In genomic region chr13:95444824-95445223, GRCm38 (mm10) we compare ENCODE assay signal across 11 mouse cellular contexts. TPM values are rescaled to one million over a fixed set of nuclear protein-coding genes. Genes with fewer than 3 reads are reported as not detected.
A peak's percentile ranks its signal among the peaks of the same experiment; 100 is the strongest.
DNase-seq lines count a peak whose midpoint lies in the region; ATAC-seq and TF ChIP-seq lines count a peak whose summit lies in the region.
"Had no signal": no experiment of that assay in that cellular context is flagged by ENCODE, and none has a peak within 500 bp of the region (broad histone marks: within the 10 kb centered on the region; RNA-seq: fewer than 3 reads in every experiment).

Gene Crhbp (minus strand): TSS chr13:95444924.

- H3K4me3 ChIP-seq in heart, embryonic 14.5 days (ENCODE audit: control insufficient read depth in 1 of 2, insufficient read depth in 1 of 2, low read depth in 1 of 2, low read length in 2 of 2): peak within 1 kb of the TSS; percentile 41 to 44
- H3K4me3 ChIP-seq in heart, adult 2 months: no peak within 1 kb of the TSS
- peak within 1 kb of the TSS; percentile 19; the same call in 1 of the 2 replicates for H3K4me3 ChIP-seq in bone marrow macrophage, adult 2 months (ENCODE audit: insufficient read depth, low read length)
- H3K4me3 ChIP-seq in hindbrain, embryonic 15.5 days: peak within 1 kb of the TSS; percentile 44
- peak within 1 kb of the TSS; percentile 62 for H3K4me3 ChIP-seq in midbrain, embryonic 10.5 days

- no peak for TF ChIP-seq POLR2A in heart, adult 2 months (IDR thresholded peaks at IDR 0.05; ENCODE audit: insufficient read depth, low read depth, low read length)
- no peak for TF ChIP-seq POLR2A in bone marrow macrophage, adult 2 months (IDR thresholded peaks at IDR 0.05; ENCODE audit: borderline replicate concordance, low read depth, low read length)

- H3K27ac ChIP-seq in heart, embryonic 14.5 days (replicated peaks in 1 of 2; ENCODE audit: control insufficient read depth in 1 of 2, insufficient read depth in 1 of 2, low read depth in 2 of 2, low read length in 2 of 2): no peak within 1 kb of the TSS
- no peak within 1 kb of the TSS for H3K27ac ChIP-seq in heart, adult 2 months
- no peak within 1 kb of the TSS for H3K27ac ChIP-seq in bone marrow macrophage, adult 2 months (ENCODE audit: insufficient read depth, low read depth, low read length)
- no peak within 1 kb of the TSS for H3K27ac ChIP-seq in hindbrain, embryonic 15.5 days (replicated peaks)
- H3K27ac ChIP-seq in midbrain, embryonic 10.5 days (replicated peaks): peak within 1 kb of the TSS; percentile 63
- H3K27ac ChIP-seq: macrophage had no signal

- H3K9ac ChIP-seq in heart, embryonic 14.5 days (ENCODE audit: low read length): peak within 1 kb of the TSS; percentile 49; the same call in 1 of the 2 replicates
- H3K9ac ChIP-seq in heart, adult 2 months (ENCODE audit: low read depth, low read length): no peak within 1 kb of the TSS
- H3K9ac ChIP-seq in hindbrain, embryonic 15.5 days: peak within 1 kb of the TSS; percentile 52

- peaks cover 32% of the 10 kb centered on the region for H3K27me3 ChIP-seq in heart, embryonic 14.5 days (ENCODE audit: control insufficient read depth, insufficient read depth, low read length)
- H3K27me3 ChIP-seq in heart, adult 2 months (ENCODE audit: control insufficient read depth, insufficient read depth, low read length): peaks cover 3% of the 10 kb centered on the region; the same call in 1 of the 2 replicates
- H3K27me3 ChIP-seq in hindbrain, embryonic 15.5 days: peaks cover 18% of the 10 kb centered on the region
- peaks cover 53% of the 10 kb centered on the region for H3K27me3 ChIP-seq in midbrain, embryonic 10.5 days (ENCODE audit: low read depth, poor library complexity, severe bottlenecking)

- peaks cover 3 to 6% of the 10 kb centered on the region in 2 experiments; a peak in 3 of 4 replicates for H3K4me1 ChIP-seq in heart, embryonic 14.5 days (ENCODE audit: control insufficient read depth in 2 of 2, insufficient read depth in 2 of 2, low read length in 2 of 2)
- no peaks in the 10 kb centered on the region for H3K4me1 ChIP-seq in heart, adult 2 months (ENCODE audit: control insufficient read depth, insufficient read depth, low read length)
- peaks cover 5% of the 10 kb centered on the region; the same call in 1 of the 2 replicates for H3K4me1 ChIP-seq in bone marrow macrophage, adult 2 months (ENCODE audit: control insufficient read depth, insufficient read depth, low read length)
- peaks cover 16% of the 10 kb centered on the region for H3K4me1 ChIP-seq in hindbrain, embryonic 15.5 days (replicated peaks)
- peaks cover 21% of the 10 kb centered on the region for H3K4me1 ChIP-seq in midbrain, embryonic 10.5 days

- intact Hi-C loops in heart, adult 2 months (cut with DNase I): no loop called here

- TF ChIP-seq CTCF in heart, adult 2 months (IDR thresholded peaks at IDR 0.05): no peak
- no peak for TF ChIP-seq CTCF in bone marrow macrophage, adult 2 months (IDR thresholded peaks at IDR 0.05; ENCODE audit: low read depth, low read length)

- no peak for ATAC-seq in heart, embryonic 14.5 days (ENCODE audit: insufficient number of reproducible peaks, insufficient read depth, low FRiP score, low read depth)
- ATAC-seq in hindbrain, embryonic 15.5 days (ENCODE audit: low FRiP score, low read depth): no peak
- ATAC-seq: CD4-positive, CD25-positive, alpha-beta regulatory T cell, adult 4 months had no signal

- no peaks in the 10 kb centered on the region for H3K79me2 ChIP-seq in heart, adult 2 months (replicated peaks; ENCODE audit: control insufficient read depth, insufficient read depth, low read length)

- 60% methylated on average over 11 of the region's 11 CpGs for WGBS in heart, embryonic 14.5 days
- WGBS in heart, adult 2 months: 81% methylated on average over 11 of the region's 11 CpGs
- 38% methylated on average over 11 of the region's 11 CpGs for WGBS in hindbrain, embryonic 15.5 days
- 56% methylated on average over 11 of the region's 11 CpGs for WGBS in midbrain, embryonic 10.5 days

- H3K36me3 ChIP-seq in heart, embryonic 14.5 days (ENCODE audit: control insufficient read depth, insufficient read depth, low read length): no peaks in the 10 kb centered on the region
- no peaks in the 10 kb centered on the region for H3K36me3 ChIP-seq in heart, adult 2 months (ENCODE audit: control insufficient read depth, insufficient read depth, low read length)
- no peaks in the 10 kb centered on the region for H3K36me3 ChIP-seq in hindbrain, embryonic 15.5 days
- H3K36me3 ChIP-seq in midbrain, embryonic 10.5 days: no peaks in the 10 kb centered on the region

- DNase-seq in heart, adult 2 months: no peak
- DNase-seq in midbrain, embryonic 10.5 days (ENCODE audit: low spot score): no peak
- DNase-seq in c-Kit-positive CD71-positive TER-119-positive erythroid progenitor cells, embryonic 14.5 days (ENCODE audit: low spot score): no peak
- no peak for DNase-seq in urinary bladder, postnatal 25 days (ENCODE audit: low spot score)
- DNase-seq in frontal cortex, postnatal 14 days (ENCODE audit: low spot score in 2 of 2): no peak
- DNase-seq: cerebellum, adult 11 months had no signal

- no peak for TF ChIP-seq EP300 in heart, adult 2 months (IDR thresholded peaks at IDR 0.05; ENCODE audit: insufficient read depth, low read depth, low read length)

- peak within 1 kb of the TSS; percentile 86 for H3K4me2 ChIP-seq in heart, embryonic 14.5 days (ENCODE audit: low read length)
- H3K4me2 ChIP-seq in hindbrain, embryonic 15.5 days: peak within 1 kb of the TSS; percentile 88

- H3K9me3 ChIP-seq in heart, embryonic 14.5 days (ENCODE audit: control insufficient read depth, low read length): no peaks in the 10 kb centered on the region
- no peaks in the 10 kb centered on the region for H3K9me3 ChIP-seq in hindbrain, embryonic 15.5 days
- H3K9me3 ChIP-seq in midbrain, embryonic 10.5 days (replicated peaks): no peaks in the 10 kb centered on the region

RNA-seq across cellular contexts. Expression of gene Crhbp, which starts in this region (rescaled TPM):
- not detected in 2 replicates for polyA plus RNA-seq in heart, embryonic 14.5 days (2014; fragmentation: Nextera tagmentation; extraction: Ambion mirVana)
- total RNA-seq in heart, adult 2 months (2021): not detected
- not detected in 2 replicates for polyA plus RNA-seq in heart, adult 2 months (2012; rRNA removed)
- not detected in 2 replicates for polyA plus RNA-seq in bone marrow macrophage, adult 2 months (2012; ENCODE audit: insufficient read depth, insufficient read length, missing spikeins)
- 8.7 and 8.8 TPM in 2 replicates for polyA plus RNA-seq in hindbrain, embryonic 15.5 days (2015; fragmentation: Nextera tagmentation; extraction: Ambion mirVana)
- 1.4 and 1.8 TPM in 2 replicates for polyA plus RNA-seq in midbrain, embryonic 10.5 days (2016; fragmentation: Nextera tagmentation; extraction: Ambion mirVana)
- polyA plus RNA-seq: CD4-positive, CD25-positive, alpha-beta regulatory T cell, adult 4 months; macrophage had no signal
